ENCODE assay signal across 15 mouse cellular contexts in genomic region chr17:78271731-78272130, GRCm38 (mm10).
DNase-seq lines count a peak whose midpoint lies in the region; ATAC-seq and TF ChIP-seq lines count a peak whose summit lies in the region.
"Had no signal": no experiment of that assay in that cellular context is flagged by ENCODE, and none has a peak within 500 bp of the region (broad histone marks: within the 10 kb centered on the region; RNA-seq: fewer than 3 reads in every experiment).

No protein-coding gene starts in this region.

- intact Hi-C loops in left cerebral cortex, postnatal 36 days (cut with DNase I): no loop called here

- H3K4me1 ChIP-seq in forebrain, embryonic 16.5 days (replicated peaks; ENCODE audit: control insufficient read depth, insufficient read depth, low read length): peaks cover 41% of the 10 kb centered on the region
- peaks cover 18% of the 10 kb centered on the region for H3K4me1 ChIP-seq in forebrain, postnatal 0 days (ENCODE audit: insufficient read depth)
- H3K4me1 ChIP-seq in kidney, embryonic 15.5 days: peaks cover 26% of the 10 kb centered on the region
- no peaks in the 10 kb centered on the region for H3K4me1 ChIP-seq in midbrain, postnatal 0 days (ENCODE audit: insufficient read depth, low read length)
- peaks cover 21% of the 10 kb centered on the region; the same call in 1 of the 2 replicates for H3K4me1 ChIP-seq in midbrain, embryonic 14.5 days (ENCODE audit: control insufficient read depth, insufficient read depth, low read length)

- TF ChIP-seq CTCF in forebrain, postnatal 0 days (IDR thresholded peaks at IDR 0.05; ENCODE audit: low read depth): no peak
- TF ChIP-seq CTCF in midbrain, postnatal 0 days (IDR thresholded peaks at IDR 0.05): no peak

- WGBS in forebrain, embryonic 16.5 days: 77% methylated on average over 8 of the region's 8 CpGs
- 65% methylated on average over 8 of the region's 8 CpGs for WGBS in forebrain, postnatal 0 days
- WGBS in kidney, embryonic 15.5 days: 79% methylated on average over 8 of the region's 8 CpGs
- 81% methylated on average over 8 of the region's 8 CpGs for WGBS in midbrain, postnatal 0 days
- WGBS in midbrain, embryonic 14.5 days: 79% methylated on average over 8 of the region's 8 CpGs

- 0 out of 2 replicates have a peak overlapping the region, but pooled peaks have one; percentile 2 for H3K27ac ChIP-seq in forebrain, embryonic 16.5 days (ENCODE audit: low read length)
- no peak overlapping the region; the same call in 1 of the 2 replicates for H3K27ac ChIP-seq in forebrain, postnatal 0 days (ENCODE audit: low read depth, low read length)
- H3K27ac ChIP-seq in kidney, embryonic 15.5 days: 0 out of 2 replicates have a peak overlapping the region, but pooled peaks have one; percentile 46
- H3K27ac ChIP-seq in midbrain, postnatal 0 days (ENCODE audit: low read depth, low read length): no peak overlapping the region
- H3K27ac ChIP-seq in midbrain, embryonic 14.5 days (replicated peaks; ENCODE audit: low read depth, low read length): no peak overlapping the region; the same call in 1 of the 2 replicates
- H3K27ac ChIP-seq: heart, embryonic 10.5 days; liver, embryonic 15.5 days; midbrain, embryonic 12.5 days; neural tube, embryonic 12.5 days had no signal

- no peak overlapping the region for H3K9ac ChIP-seq in forebrain, embryonic 16.5 days (replicated peaks; ENCODE audit: low read depth, low read length)
- no peak overlapping the region for H3K9ac ChIP-seq in forebrain, postnatal 0 days
- H3K9ac ChIP-seq in kidney, embryonic 15.5 days: no peak overlapping the region
- no peak overlapping the region for H3K9ac ChIP-seq in midbrain, postnatal 0 days (replicated peaks; ENCODE audit: low read length, poor library complexity, severe bottlenecking)
- no peak overlapping the region for H3K9ac ChIP-seq in midbrain, embryonic 14.5 days (replicated peaks; ENCODE audit: low read length)
- H3K9ac ChIP-seq: liver, embryonic 15.5 days; midbrain, embryonic 12.5 days; neural tube, embryonic 12.5 days had no signal

- H3K9me3 ChIP-seq in forebrain, embryonic 16.5 days (ENCODE audit: control insufficient read depth, low read length): no peaks in the 10 kb centered on the region
- no peaks in the 10 kb centered on the region for H3K9me3 ChIP-seq in forebrain, postnatal 0 days (ENCODE audit: low read length)
- H3K9me3 ChIP-seq in kidney, embryonic 15.5 days (replicated peaks): no peaks in the 10 kb centered on the region
- H3K9me3 ChIP-seq in midbrain, postnatal 0 days (ENCODE audit: low read length): no peaks in the 10 kb centered on the region
- H3K9me3 ChIP-seq in midbrain, embryonic 14.5 days (ENCODE audit: control insufficient read depth, low read length): no peaks in the 10 kb centered on the region
- H3K9me3 ChIP-seq: heart, embryonic 10.5 days; liver, embryonic 15.5 days; midbrain, embryonic 12.5 days; neural tube, embryonic 12.5 days had no signal

- H3K27me3 ChIP-seq in forebrain, embryonic 16.5 days (replicated peaks; ENCODE audit: control insufficient read depth, insufficient read depth, low read length): no peaks in the 10 kb centered on the region
- no peaks in the 10 kb centered on the region for H3K27me3 ChIP-seq in forebrain, postnatal 0 days (ENCODE audit: insufficient read depth, low read length)
- H3K27me3 ChIP-seq in kidney, embryonic 15.5 days: no peaks in the 10 kb centered on the region
- H3K27me3 ChIP-seq in midbrain, postnatal 0 days (ENCODE audit: insufficient read depth, low read length): no peaks in the 10 kb centered on the region
- no peaks in the 10 kb centered on the region for H3K27me3 ChIP-seq in midbrain, embryonic 14.5 days (ENCODE audit: control insufficient read depth, insufficient read depth, low read length)
- H3K27me3 ChIP-seq: liver, embryonic 15.5 days; midbrain, embryonic 12.5 days; neural tube, embryonic 12.5 days had no signal

- H3K4me3 ChIP-seq in forebrain, embryonic 16.5 days (replicated peaks; ENCODE audit: low read length): no peak overlapping the region
- H3K4me3 ChIP-seq in forebrain, postnatal 0 days (ENCODE audit: low read depth, low read length): no peak overlapping the region
- H3K4me3 ChIP-seq in kidney, embryonic 15.5 days (replicated peaks): no peak overlapping the region
- no peak overlapping the region for H3K4me3 ChIP-seq in midbrain, postnatal 0 days (ENCODE audit: low read depth, low read length)
- H3K4me3 ChIP-seq in midbrain, embryonic 14.5 days (replicated peaks; ENCODE audit: low read depth, low read length): no peak overlapping the region
- H3K4me3 ChIP-seq: heart, embryonic 10.5 days; liver, embryonic 15.5 days; midbrain, embryonic 12.5 days; neural tube, embryonic 12.5 days had no signal

- no peak for ATAC-seq in forebrain, embryonic 16.5 days
- ATAC-seq in forebrain, postnatal 0 days: no peak
- no peak for ATAC-seq in kidney, embryonic 15.5 days (replicated peaks; ENCODE audit: low FRiP score)
- ATAC-seq in midbrain, postnatal 0 days (ENCODE audit: low FRiP score): no peak
- no peak for ATAC-seq in midbrain, embryonic 14.5 days (ENCODE audit: low FRiP score, low TSS enrichment)
- ATAC-seq: inflammation-experienced regulatory T-cells, adult 6 months had no signal

- H3K4me2 ChIP-seq in forebrain, embryonic 16.5 days (ENCODE audit: low read length): no peak overlapping the region
- no peak overlapping the region for H3K4me2 ChIP-seq in forebrain, postnatal 0 days (ENCODE audit: low read depth)
- no peak overlapping the region for H3K4me2 ChIP-seq in kidney, embryonic 15.5 days
- H3K4me2 ChIP-seq in midbrain, postnatal 0 days (ENCODE audit: low read depth, low read length, poor library complexity, severe bottlenecking): no peak overlapping the region
- H3K4me2 ChIP-seq in midbrain, embryonic 14.5 days (ENCODE audit: low read length): no peak overlapping the region
- H3K4me2 ChIP-seq: liver, embryonic 15.5 days; midbrain, embryonic 12.5 days; neural tube, embryonic 12.5 days had no signal

- no peak for DNase-seq in forebrain, postnatal 0 days
- no peak for DNase-seq in kidney, adult 8-10 months
- DNase-seq in midbrain, postnatal 0 days (ENCODE audit: low spot score): peak; percentile 13
- no peak for DNase-seq in midbrain, embryonic 14.5 days
- peak; percentile 44 to 49 for DNase-seq in lung, postnatal 4 days
- no peak for DNase-seq in left cerebral cortex, postnatal 36 days (ENCODE audit: low spot score in 2 of 2)
- DNase-seq: cerebellum, adult 11 months; spleen, adult 18-20 months had no signal

- H3K36me3 ChIP-seq in forebrain, embryonic 16.5 days (ENCODE audit: control insufficient read depth, insufficient read depth): no peaks in the 10 kb centered on the region
- H3K36me3 ChIP-seq in forebrain, postnatal 0 days (ENCODE audit: insufficient read depth): no peaks in the 10 kb centered on the region
- no peaks in the 10 kb centered on the region for H3K36me3 ChIP-seq in kidney, embryonic 15.5 days
- no peaks in the 10 kb centered on the region for H3K36me3 ChIP-seq in midbrain, postnatal 0 days (ENCODE audit: insufficient read depth, low read length)
- no peaks in the 10 kb centered on the region for H3K36me3 ChIP-seq in midbrain, embryonic 14.5 days (ENCODE audit: control insufficient read depth, insufficient read depth, low read length)
- H3K36me3 ChIP-seq: heart, embryonic 10.5 days; liver, embryonic 15.5 days; midbrain, embryonic 12.5 days; neural tube, embryonic 12.5 days had no signal

Comparison
In these comparisons a context has a peak if more than half of its experiments do, and no peak if none do; other contexts are left out.
1. H3K27ac ChIP-seq: peak in forebrain, embryonic 16.5 days (single experiment) and kidney, embryonic 15.5 days (single experiment); none in forebrain, postnatal 0 days (single experiment), midbrain, postnatal 0 days (single experiment) and midbrain, embryonic 14.5 days (single experiment).
2. DNase-seq: peak in midbrain, postnatal 0 days (single experiment) and lung, postnatal 4 days (2 of 2); none in forebrain, postnatal 0 days (single experiment), kidney, adult 8-10 months (0 of 2), midbrain, embryonic 14.5 days (single experiment) and left cerebral cortex, postnatal 36 days (0 of 2).